Mouse (Mus musculus) forelimb bud, embryonic 11.5 days (tissue): ENCODE results near the gene Ttc4.
A peak's percentile ranks its signal among the peaks of the same experiment; 100 is the strongest.

Source experiments
- DNase-seq: peaks from one replicate; pipeline ENCODE4 v3.0.0-alpha.2; 2012; ENCODE audit warnings: low read depth, low spot score

Ttc4 gene

DNA sequence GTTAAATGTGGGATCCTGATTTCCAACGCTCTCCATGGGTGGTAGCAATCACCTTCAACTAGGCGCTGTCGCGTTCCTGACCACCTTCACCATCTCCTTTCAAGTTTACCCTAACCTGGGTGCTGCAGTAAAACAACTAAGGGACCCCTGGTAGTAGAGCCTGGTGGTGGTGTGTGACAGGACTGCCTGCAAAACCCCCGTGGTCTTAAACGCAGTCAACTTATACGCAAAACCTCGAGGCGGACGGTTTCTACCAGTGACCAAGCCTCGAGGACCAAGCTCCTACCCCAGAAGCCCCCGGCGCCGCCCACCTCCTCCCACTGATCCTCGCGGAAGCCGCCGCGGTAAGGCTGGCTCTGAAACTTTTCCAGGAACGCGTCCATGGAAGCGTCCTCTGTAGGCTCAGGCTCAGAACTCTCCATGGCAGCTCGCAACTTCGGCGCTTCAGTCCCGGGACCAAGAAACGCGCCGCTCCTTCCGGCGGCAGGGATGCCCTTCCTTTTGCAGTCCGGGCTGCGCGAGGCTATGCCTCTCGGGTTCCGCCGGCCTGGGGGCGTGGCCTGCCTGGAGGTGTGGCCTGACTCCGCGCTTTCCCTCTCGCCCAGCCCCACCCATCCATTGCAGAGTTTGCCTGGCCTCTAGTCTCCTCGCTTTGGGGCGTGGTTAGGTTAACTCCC lies at the start of gene Ttc4:
TSS of gene Ttc4 (minus strand) at position 503 of the 677 bp plus-strand sequence.
- peak; percentile 94 for DNase-seq

DNA sequence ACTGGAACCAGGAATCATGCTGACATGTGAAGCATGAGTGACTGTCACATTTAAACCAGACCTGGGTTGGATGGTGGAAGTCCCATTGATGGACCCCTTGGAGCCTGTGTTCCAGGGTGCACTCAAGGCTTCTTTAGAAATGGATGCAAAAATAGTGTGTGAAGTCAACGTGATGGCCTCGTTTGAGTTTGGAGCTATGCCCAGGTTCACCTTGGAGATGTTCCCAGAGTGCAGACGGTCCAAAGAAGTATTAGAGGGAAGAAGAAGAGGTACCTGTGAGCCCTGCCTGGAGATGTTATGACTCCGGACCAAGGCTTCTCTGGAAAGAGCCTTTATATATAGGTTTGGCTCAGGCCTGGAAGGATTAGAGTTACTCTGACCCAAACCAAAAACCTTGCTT lies 41.9 kb upstream of the Ttc4 start:
- DNase-seq: no peak

DNA sequence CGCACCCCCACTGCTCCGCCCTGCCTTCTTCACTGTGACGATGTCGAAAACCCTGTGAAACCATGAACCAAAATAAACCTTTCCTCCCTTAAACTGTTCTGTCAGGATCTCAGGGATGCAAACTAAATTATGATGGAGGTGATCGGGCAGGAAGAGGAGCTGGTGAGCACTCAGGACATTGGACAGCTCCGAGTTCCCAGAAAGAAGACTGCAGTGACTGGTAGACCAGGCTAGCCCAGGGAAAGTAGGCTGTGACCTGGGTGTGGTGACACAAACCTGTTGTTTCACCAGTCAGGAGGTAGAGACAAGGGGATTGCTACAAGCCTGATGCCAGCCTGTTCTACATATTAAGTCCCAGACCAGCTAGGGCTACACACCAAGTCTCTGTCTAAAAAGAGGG lies 34.9 kb upstream of the Ttc4 start:
- no peak for DNase-seq

DNA sequence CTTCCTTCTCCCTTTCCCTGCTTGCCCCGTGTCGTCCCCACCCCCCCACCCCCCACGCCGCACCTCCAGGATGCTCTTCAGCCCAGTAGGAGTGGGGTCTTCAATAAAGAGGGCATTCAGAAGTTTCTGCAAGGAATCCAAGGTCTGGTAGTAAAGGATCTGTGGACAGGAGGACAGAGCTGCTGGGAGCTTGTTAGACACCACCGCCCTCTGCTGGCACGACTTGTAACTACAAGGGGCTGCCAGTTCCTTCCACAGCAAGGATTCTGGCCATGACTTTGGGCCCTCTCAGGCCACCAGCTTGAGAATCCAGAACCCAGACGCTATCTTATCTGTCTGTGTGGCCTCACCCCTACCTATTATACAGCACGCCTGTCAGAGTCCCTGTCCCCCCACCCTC lies 29.7 kb upstream of the Ttc4 start:
- DNase-seq: peak; percentile 71

DNA sequence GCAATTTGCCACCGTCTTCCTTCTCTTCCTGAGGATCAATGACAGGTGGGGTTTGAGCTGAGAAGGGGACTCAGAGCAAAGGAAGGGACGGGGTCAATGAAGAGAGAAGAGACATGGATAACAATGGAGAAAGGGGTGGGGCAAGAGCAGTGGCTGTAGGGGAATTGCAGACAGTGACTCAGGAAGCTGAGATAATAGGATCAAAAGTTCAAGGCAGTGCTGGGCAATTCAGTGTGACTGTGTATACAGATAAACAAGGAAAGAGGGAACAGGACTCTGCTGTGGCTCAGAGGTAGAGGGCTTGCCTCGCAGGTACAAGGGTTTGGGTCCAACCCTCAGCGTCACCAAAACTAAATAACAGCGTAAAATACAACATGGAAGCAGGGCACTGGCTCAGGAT lies 29.2 kb upstream of the Ttc4 start:
- DNase-seq: no peak

DNA sequence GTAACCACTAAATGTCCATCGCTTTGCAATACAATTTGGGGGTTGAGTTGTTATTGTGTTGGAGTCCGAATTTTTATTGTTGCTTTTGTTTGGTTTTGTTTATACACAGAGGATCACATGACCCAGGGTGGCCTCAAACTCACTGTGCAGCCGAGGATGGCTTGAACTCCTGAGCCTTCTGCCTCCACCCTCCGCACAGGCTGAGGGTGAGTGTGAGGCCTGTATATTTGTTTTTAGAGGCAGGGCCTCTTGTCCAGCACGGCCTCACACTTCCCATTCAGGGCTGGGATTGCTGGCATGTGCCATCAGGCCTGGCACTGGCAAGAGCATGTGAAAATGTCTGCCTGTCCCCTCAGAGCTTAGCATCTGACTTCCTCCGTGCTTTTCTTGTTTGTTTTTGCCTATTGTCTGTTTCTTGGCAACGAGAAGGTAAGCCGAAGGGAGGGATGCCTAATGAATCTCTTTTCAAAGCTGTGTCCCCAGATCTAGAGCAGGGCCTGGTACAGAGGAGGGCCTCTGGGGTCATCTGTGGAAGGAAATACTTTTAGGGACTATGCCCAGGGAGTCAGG lies 26.4 kb upstream of the Ttc4 start:
- no peak for DNase-seq

DNA sequence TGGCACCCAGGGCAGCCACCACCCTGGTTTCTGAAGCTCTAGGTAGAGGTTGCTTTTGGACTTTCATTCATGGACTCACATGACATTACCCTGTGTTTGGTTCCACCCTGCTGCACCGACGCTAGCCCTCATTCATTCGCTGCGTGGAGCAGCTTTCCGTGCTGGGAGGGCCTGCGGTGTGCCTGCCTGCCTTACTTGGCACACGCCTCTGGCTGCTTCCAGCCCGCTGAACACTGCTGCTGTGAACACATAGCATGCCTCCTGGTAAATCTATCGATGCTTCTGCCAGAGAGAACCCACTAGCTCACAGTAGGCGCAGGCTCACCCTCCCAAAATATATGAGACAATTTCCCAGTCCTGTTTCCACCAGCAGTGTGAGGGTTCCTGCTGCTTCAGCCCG lies 25.7 kb upstream of the Ttc4 start:
- no peak for DNase-seq

DNA sequence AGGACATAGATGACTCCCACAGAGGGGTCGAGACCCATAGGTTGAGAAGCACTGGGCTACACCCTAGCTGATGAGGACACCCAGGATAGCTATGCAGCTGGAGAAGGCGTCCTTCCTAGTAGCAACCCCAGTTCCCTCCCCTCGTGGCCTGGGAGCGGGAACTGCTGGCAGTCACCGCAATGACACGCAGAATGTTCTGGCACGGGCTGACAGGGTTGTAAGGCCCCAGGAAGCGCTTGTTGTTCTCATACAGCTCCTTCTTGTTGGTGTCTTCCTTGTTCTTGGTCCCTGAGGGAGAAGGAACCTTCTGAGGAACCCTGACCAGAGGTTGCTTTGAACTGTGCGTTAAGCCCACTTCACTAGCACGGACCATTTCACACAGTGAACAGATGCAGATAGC lies 25.2 kb upstream of the Ttc4 start:
- no peak for DNase-seq

DNA sequence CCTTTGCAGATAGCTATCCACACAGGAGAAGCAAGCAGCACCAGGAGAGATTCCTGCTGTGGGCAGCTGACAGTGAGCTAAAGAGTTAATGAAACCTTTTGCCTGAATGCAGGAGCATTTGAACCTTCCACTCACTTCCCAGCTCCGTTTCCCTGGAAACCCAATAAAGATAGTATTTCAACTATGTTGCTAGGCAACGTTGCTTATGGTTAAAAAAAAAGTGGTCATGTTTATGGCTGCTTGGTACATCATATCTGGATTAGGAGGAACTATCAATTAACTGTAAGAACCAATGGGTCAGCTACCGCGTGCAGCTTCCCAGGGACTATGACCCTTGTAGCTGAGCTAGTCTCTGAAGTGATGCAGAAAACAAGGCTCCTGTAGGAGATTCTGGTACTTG lies 22.1 kb upstream of the Ttc4 start:
- peak; percentile 58 for DNase-seq

DNA sequence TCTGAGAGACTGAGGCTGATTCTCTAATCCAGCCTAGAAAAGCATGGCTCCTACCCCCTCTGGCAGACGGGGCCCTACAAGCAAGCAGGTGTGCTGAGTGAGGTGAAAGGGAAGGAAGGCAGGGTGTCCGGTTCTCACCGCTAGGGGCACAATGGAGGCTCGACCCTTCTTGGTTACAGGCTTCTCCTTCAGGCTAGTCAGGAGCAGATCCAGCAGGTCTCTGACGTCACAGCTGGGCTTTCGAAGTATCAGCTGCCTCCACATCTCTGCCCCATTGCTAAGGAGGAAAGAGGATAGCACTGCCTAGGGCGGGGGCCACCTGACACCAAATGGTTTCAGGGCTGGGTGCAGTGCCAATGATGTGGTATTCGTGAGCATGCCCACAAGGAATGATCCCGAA lies 21.2 kb upstream of the Ttc4 start:
- peak; percentile 79 for DNase-seq

DNA sequence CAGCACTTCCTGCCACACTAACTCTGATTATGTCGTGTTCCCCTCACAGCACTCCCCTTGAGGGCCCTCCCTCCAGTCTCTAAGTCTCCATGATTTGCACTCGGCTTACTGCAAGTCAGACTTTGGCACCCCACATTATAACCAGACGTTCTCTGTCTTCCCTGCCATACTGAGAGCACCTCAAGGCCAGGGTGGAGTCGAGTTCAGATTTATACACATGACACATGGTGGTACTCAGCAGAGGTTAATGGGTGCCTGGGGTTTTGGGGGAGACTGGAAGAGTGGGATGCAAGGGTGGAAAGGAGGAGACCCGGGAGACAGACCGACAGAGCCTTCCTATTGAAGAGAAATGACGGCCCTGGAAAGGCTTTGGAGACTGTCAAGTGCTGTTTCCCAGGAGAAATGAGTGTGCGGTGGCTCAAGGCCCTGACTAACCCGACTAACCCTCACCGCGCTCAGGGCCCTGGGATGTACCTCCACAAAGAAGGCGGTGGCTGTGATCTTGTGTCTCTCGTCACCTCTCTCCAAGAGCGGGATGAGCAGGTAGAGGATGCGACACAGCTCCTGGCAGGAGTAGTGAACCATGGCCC lies 15.2 kb upstream of the Ttc4 start:
- no peak for DNase-seq

DNA sequence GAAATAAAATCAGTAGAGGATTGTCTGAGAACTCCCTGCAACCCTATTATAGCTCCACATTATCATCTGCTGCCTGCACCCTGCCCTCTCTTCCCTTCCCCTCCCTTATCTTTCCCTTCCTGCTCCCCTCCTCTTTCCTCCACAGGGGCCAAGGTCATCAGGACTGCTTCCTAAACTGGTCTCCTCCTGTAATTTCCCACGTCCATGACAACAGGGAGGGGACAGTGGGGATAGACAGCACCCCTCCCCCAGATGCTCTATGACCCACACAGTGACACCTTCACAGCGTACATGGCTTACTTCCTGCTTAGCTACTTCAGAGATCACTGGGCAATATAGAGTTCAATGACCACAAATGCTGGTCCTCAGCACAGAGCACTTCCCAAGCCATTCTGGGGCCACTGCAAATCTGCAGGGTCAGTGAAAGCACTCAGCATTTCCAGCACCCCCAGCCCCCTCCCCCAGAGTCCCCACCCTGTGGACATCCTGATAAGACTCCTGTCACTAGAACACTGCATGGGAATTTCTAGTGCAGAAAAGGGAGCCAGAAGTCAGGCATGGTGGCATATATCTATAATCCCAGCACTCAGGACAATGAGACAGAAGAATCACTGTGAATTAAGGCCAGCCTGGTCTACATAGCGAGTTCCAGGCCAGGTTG lies 10.0 kb upstream of the Ttc4 start:
- no peak for DNase-seq

DNA sequence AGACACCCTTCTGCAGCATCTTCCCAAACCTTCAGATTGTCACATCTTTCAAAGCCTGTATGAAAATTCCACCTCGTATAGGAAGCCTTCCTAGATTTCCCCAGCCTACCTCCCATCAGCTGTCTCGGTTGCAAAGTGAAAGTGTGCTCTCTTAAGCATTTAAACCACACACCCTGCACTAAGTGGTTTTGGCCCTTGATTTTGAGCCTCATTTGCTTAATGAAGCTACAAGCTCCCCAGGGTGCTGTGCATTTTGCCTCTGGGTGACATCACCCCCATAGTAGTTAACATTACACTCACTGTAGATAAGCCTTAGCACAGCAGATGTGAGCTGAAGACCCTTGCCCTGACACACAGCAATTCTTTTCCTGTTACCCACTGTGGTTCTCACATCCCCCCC lies 2.2 kb upstream of the Ttc4 start:
- no peak for DNase-seq

DNA sequence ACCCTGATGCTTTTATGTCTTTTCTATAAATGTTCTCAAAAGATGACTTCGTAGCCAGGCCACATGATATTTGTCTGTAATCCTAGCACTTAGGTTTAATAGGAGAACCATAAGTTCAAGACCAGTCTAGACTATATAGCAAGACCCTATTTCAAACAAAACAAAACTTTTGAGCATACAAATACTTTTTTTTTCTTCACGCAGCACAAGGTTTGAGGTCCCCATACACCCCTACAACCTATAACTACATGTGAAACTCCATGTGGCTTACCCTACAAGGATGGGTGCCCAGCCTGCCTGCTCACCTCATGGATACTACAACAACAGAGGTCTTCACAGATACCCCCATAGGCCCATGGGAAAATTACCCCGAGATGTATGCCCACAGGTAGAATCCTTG lies 408 bp upstream of the Ttc4 start:
- no peak for DNase-seq

DNA sequence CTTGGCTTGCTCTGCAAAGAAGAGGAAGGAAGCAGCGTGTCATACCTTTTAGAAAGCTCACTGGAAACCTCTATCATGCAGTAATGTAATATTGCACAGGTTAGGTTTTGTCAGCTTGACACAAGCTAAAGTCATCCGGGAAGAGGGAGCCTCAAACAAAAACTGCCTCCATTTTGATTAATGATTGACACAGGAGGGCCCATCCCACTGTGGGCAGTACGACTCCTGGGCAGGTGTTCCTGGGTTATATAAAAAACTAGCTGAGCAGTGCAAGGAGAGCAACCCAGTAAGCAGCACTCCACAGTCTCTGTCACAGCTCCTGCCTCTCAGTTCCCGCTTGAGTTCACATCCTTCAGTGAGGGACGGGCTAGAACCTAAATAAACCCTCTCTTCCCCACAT lies 2.0 kb downstream of the Ttc4 start:
- no peak for DNase-seq

DNA sequence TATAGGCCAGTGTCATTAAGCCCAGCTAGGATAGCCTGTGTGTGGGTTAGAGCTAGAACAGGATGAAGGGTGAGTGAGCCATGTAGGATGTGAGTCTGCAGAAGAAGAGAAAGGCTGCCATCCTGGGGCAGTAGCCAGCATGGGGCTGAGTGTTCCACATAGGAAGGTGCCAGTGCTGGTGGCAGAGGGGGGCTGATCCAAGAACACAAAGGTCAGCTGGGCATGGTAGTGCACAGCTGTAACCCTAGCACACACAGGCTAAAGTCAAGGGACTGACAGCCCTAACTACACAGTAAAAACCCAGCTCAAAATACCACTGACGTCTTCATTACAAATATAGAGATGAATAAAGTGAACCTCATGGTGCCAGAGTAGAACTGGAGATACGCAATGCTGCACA lies 12.2 kb downstream of the Ttc4 start:
- no peak for DNase-seq

DNA sequence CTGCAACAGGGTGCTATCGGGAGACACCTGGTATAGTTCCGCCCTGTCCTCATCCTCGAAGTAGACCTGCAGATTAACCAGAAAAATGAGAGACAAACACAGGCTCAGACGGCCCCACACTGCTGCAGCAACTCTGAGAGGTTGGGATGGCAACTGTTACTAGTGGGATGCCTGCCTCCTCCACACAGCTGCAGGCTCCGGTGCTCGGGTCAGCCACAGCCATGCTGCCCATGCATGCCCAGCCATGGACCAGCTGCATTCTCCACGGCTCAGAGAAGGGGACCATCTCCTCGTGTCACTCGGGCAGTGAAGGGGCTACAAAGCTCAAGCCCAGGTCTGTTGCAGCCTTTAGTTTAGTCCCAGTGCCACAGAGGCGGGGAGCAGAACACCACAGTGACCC lies 13.1 kb downstream of the Ttc4 start:
- DNase-seq: no peak

DNA sequence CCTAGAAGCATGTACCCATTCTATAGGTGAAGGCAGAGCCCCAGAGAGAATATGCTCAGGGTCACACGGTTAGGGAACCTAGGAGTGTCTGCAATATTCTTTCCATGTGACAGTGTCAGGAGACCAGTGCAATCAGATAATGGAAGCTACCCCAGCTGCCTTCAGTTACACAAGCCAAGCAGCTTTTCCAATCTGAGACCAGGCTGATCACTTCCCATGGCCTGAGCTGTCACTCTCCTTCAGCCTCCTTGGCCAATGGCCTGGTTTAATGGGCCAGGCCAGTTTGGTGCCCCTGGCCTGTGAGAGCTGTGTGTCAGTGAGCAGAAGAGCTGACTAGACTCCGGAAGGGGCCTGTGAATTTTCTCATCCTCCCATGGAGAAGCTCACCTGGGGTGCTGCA lies 13.5 kb downstream of the Ttc4 start:
- DNase-seq: no peak

DNA sequence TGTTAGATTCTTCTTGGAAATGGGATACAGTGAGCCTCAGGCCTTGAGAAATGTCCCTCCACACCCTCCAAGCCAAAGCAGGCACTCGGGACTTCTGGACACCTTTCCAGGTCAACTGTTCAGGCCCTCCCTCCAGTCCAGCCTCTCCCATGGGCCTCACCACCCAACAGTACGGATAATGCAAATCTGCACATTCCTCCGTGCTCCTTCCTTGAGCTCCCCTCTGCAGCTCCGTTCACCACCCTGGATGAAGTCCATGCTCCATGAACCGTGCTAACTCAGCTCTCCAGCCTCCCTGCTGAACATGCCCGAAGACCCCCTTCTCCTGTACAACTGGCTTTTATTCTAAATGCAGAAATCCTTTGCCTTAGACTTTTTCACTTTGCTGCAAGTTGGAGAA lies 14.0 kb downstream of the Ttc4 start:
- DNase-seq: no peak

DNA sequence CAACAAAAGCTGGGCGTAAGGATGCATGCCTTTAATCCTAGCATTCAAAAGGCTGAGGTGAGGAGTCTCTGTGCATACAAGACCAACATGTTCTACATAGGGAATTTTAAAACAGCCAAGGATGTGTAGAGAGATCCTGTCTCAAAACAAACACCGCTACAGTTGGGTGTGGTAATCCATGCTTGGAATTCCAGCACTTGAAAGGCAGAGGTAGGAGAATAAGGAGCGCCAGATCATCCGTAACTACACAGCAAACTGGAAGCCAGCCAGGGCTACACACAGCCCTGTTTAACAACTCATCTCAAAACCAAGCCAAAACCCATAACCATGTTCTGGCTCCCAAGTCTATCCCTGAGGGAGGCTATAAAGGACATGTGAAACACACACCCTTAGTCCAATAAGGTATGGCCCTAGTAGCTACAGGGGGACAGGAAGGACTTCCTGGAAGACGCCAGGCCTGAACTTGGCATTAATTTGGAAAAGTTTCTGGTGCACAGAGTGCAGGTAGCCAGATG lies 14.7 kb downstream of the Ttc4 start:
- no peak for DNase-seq

DNA sequence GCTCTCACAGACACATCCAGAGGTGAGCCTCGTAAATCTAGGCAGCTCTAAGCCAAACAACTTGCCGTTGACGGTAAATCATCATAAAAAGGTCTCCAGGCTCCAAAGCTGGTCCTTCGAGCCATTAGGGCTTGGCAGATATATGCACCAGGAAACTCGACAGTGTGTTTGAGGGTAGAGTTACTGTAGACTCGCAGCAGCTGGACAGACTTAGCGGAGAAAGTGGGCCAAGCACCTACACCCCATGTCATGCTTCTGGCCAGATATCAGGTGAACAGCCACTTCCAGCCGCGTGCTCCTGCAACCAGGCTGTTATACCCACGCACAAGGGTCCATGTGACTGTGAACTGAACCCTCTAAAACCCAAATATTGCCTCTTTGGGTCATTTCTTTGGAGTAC lies 23.1 kb downstream of the Ttc4 start:
- no peak for DNase-seq

DNA sequence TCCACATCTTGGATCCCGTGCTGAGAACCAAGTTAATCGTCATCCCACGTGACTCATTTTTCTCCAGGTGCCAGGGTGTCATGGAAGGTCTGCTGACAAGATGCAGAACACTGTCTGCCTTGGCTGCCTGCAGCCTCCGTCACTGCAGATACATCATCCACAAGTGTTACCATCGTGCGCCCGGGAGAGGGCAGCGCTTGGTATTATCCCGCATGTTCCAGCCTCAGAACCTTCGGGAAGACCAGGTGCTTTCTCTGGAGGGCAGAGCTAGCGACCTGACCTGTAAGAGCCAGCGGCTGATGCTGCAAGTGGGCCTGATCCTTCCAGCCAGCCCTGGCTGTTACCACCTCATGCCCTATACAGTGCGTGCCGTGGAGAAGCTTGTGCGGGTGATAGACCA lies 25.7 kb downstream of the Ttc4 start:
- DNase-seq: no peak

DNA sequence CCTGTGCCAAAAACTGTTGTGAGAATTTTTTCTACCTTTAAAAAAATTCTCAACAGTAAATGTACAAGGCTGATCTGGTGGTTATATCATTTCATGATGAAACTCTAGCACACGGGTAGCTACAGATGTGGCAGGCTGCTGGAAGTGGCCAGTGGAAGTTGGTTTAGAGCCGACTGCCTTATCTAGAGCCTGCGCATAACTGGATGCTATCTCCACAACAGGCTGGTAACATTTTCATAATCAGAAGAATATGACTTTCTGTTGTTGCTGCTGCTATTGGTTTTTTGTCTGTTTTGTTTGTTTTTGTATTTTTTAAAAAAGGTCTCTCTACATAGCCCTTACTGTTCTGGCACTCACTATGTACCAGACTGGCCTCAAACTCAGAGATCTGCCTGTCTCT lies 26.2 kb downstream of the Ttc4 start:
- no peak for DNase-seq
